Mouse (Mus musculus) spleen, adult 2 months (tissue): ENCODE measurements around the gene Smok2b. TPM values are rescaled to one million over a fixed set of nuclear protein-coding genes. Genes with fewer than 3 reads are reported as not detected.
"Not testable (repeated sequence)": the region's sequence is repeated elsewhere in the genome, so short reads cannot be mapped to it uniquely, and the experiment has no call there.

Experiments
- DNase-seq, 2 experiments: peaks; one replicate each; pipeline versions ENCODE4 v3.0.0 to v3.0.0-alpha.2; 2012 to 2021; ENCODE audit warnings: low spot score in 2 of 2, low read depth in 1 of 2
- H3K27ac ChIP-seq: fragments of 200-500 bp; 2 replicates; pipeline ENCODE4 v1.5.1; 2012; ENCODE audit warnings: low read length, inconsistent platforms; ENCODE audit not compliant: insufficient read depth
- H3K27me3 ChIP-seq: fragments of 200-500 bp; 2 replicates; pipeline ENCODE4 v1.6.1; 2012; ENCODE audit warnings: mild to moderate bottlenecking, moderate library complexity, low read length, inconsistent platforms; ENCODE audit not compliant: control insufficient read depth, insufficient read depth
- H3K36me3 ChIP-seq: fragments of 200-500 bp; 2 replicates; pipeline ENCODE4 v1.6.1; 2012; ENCODE audit warnings: mild to moderate bottlenecking, low read length, inconsistent platforms; ENCODE audit not compliant: control insufficient read depth, insufficient read depth
- H3K4me1 ChIP-seq: fragments of 200-500 bp; 2 replicates; pipeline ENCODE4 v1.6.1; 2011; ENCODE audit warnings: inconsistent platforms; ENCODE audit not compliant: control insufficient read depth, insufficient read depth, insufficient read length
- H3K4me3 ChIP-seq: fragments of 200-500 bp; 2 replicates; pipeline ENCODE4 v1.5.1; 2011; ENCODE audit warnings: mild to moderate bottlenecking, inconsistent platforms; ENCODE audit not compliant: insufficient read depth, insufficient read length; ENCODE audit errors: extremely low read depth
- CTCF ChIP-seq: fragments of 200-500 bp; IDR thresholded peaks from 2 replicates; pipeline ENCODE4 v1.5.1; 2011; ENCODE audit warnings: mild to moderate bottlenecking, inconsistent platforms; ENCODE audit not compliant: insufficient read depth, insufficient read length, insufficient replicate concordance; ENCODE audit errors: extremely low read depth
- POLR2A ChIP-seq: fragments of 200-500 bp; IDR thresholded peaks from 2 replicates; pipeline ENCODE4 v1.6.1; 2011; ENCODE audit warnings: low read depth, low read length, inconsistent platforms
- WGBS: fragments of 180-500 bp; shearing (Covaris S2); methylation state at CpG from one replicate; pipeline ENCODE4 v1.1.7; 2018; 5-methylcytosine and 5-hydroxymethylcytosine counted together
- polyA plus RNA-seq: library from polyadenylated mRNA; depleted of rRNA; stranded (reverse); fragments of >200 nt; gene quantifications from 2 replicates; pipeline ENCODE4 v1.2.3, GENCODE M21; 2012; rRNA removed

Smok2b gene
- polyA plus RNA-seq, 1 experiment: not detected

- TF ChIP-seq CTCF: no peak
- TF ChIP-seq POLR2A: no peak
- WGBS: 86% methylated on average over 2 of the region's 2 CpGs
- Histone ChIP-seq H3K36me3 (no peaks in the 10 kb centered on the region), H3K4me1 (no peaks in the 10 kb centered on the region), H3K27ac (no peak overlapping the region), H3K4me3 (no peak overlapping the region), H3K27me3 (no peaks in the 10 kb centered on the region)
- DNase-seq: no peak
Measured at GRCm38 (mm10) chr17:13215595-13215994, 14.5 kb upstream of the Smok2b start.

- TF ChIP-seq CTCF (no peak), POLR2A (no peak)
- H3K4me3 ChIP-seq: no peak within 1 kb of the TSS
- WGBS: 88% methylated on average over 3 of the region's 3 CpGs
- H3K27me3 ChIP-seq: no peaks in the 10 kb centered on the region
- no peak within 1 kb of the TSS for H3K27ac ChIP-seq
- H3K4me1 ChIP-seq: no peaks in the 10 kb centered on the region
- no peaks in the 10 kb centered on the region for H3K36me3 ChIP-seq
- no peak for DNase-seq
Measured at GRCm38 (mm10) chr17:13220888-13221287, 9.2 kb upstream of the Smok2b start, which contains the start of gene Smok2a. Smok2a (plus strand) TSS chr17:13221188.

GRCm38 (mm10) chr17:13221921-13222320 lies 8.1 kb upstream of the Smok2b start:
- H3K27me3 ChIP-seq, H3K4me1 ChIP-seq, H3K4me3 ChIP-seq, H3K27ac ChIP-seq, H3K36me3 ChIP-seq, DNase-seq: not testable (repeated sequence)
- 89% methylated on average over 2 of the region's 2 CpGs for WGBS

- H3K4me1 ChIP-seq, DNase-seq, H3K36me3 ChIP-seq, H3K27me3 ChIP-seq, H3K27ac ChIP-seq, H3K4me3 ChIP-seq: not testable (repeated sequence)
- 81% methylated on average over 4 of the region's 4 CpGs for WGBS
Measured at GRCm38 (mm10) chr17:13239461-13239860, 9.4 kb downstream of the Smok2b start.

GRCm38 (mm10) chr17:13240807-13241727 lies 11.0 kb downstream of the Smok2b start:
- not testable (repeated sequence) for H3K4me1 ChIP-seq, H3K27me3 ChIP-seq, H3K27ac ChIP-seq, H3K36me3 ChIP-seq, DNase-seq, H3K4me3 ChIP-seq
- 83% methylated on average over 7 of the region's 13 CpGs for WGBS

GRCm38 (mm10) chr17:13254786-13255185 lies 24.7 kb downstream of the Smok2b start:
- H3K4me1 ChIP-seq, H3K27ac ChIP-seq, H3K36me3 ChIP-seq, H3K27me3 ChIP-seq, DNase-seq, H3K4me3 ChIP-seq: not testable (repeated sequence)
- 77% methylated on average over 1 of the region's 5 CpGs for WGBS

Other genes with a start within 250 kb of the Smok2b start
- 11.7 TPM in 2 replicates for gene Wtap, start 236.1 kb upstream of the Smok2b start, polyA plus RNA-seq
- gene Sod2, start 223.4 kb upstream of the Smok2b start, polyA plus RNA-seq: 98.9 and 191 TPM in 2 replicates
- 0.41 and 0.62 TPM in 2 replicates for gene Gpr31b, start 178.0 kb upstream of the Smok2b start, polyA plus RNA-seq
- not detected in 2 replicates for gene Tcp10b, start 169.2 kb upstream of the Smok2b start, polyA plus RNA-seq
- gene Unc93a, start 98.4 kb upstream of the Smok2b start, polyA plus RNA-seq: 0.05 TPM in 1 of 2 replicates, not detected in the other
- gene Smok2a, start 9.1 kb upstream of the Smok2b start, polyA plus RNA-seq: not detected in 2 replicates
- not detected in 2 replicates for gene Tcp10c, start 124.3 kb downstream of the Smok2b start, polyA plus RNA-seq